Mouse (Mus musculus): ENCODE results near the gene Tiam1.

The Tiam1 gene

GRCm38 (mm10) chr16:90142574-90143415, 774 bp downstream of the Tiam1 start:
- peak; percentile 59 for DNase-seq

GRCm38 (mm10) chr16:90142247-90142573, 1.4 kb downstream of the Tiam1 start:
- DNase-seq, result no peak

- no peak for DNase-seq
Observed at GRCm38 (mm10) chr16:90141556-90141955, 2.0 kb downstream of the Tiam1 start.

GRCm38 (mm10) chr16:90140571-90140970, 3.0 kb downstream of the Tiam1 start:
- no peak for DNase-seq

GRCm38 (mm10) chr16:90139696-90140095, 3.9 kb downstream of the Tiam1 start:
- no peak for DNase-seq

GRCm38 (mm10) chr16:90138151-90138550, 5.4 kb downstream of the Tiam1 start:
- peak; percentile 60 for DNase-seq

- no peak for DNase-seq
Observed at GRCm38 (mm10) chr16:90137175-90137574, 6.4 kb downstream of the Tiam1 start.

GRCm38 (mm10) chr16:90135580-90135979, 8.0 kb downstream of the Tiam1 start:
- DNase-seq, result no peak

GRCm38 (mm10) chr16:90134351-90134750, 9.2 kb downstream of the Tiam1 start:
- no peak for DNase-seq

- no peak for DNase-seq
Observed at GRCm38 (mm10) chr16:90132816-90133215, 10.8 kb downstream of the Tiam1 start.

- DNase-seq, result no peak
Observed at GRCm38 (mm10) chr16:90132331-90132730, 11.2 kb downstream of the Tiam1 start.

GRCm38 (mm10) chr16:90128817-90129587, 14.6 kb downstream of the Tiam1 start:
- DNase-seq, result no peak

GRCm38 (mm10) chr16:90128361-90128760, 15.2 kb downstream of the Tiam1 start:
- no peak for DNase-seq

GRCm38 (mm10) chr16:90125318-90126314, 18.0 kb downstream of the Tiam1 start:
- DNase-seq, result no peak

GRCm38 (mm10) chr16:90123091-90123490, 20.5 kb downstream of the Tiam1 start:
- no peak for DNase-seq

GRCm38 (mm10) chr16:90122439-90122838, 21.1 kb downstream of the Tiam1 start:
- DNase-seq, result no peak

GRCm38 (mm10) chr16:90121799-90122198, 21.8 kb downstream of the Tiam1 start:
- no peak for DNase-seq

GRCm38 (mm10) chr16:90119969-90120368, 23.6 kb downstream of the Tiam1 start:
- no peak for DNase-seq

- no peak for DNase-seq
Observed at GRCm38 (mm10) chr16:90116637-90117182, 26.9 kb downstream of the Tiam1 start.

GRCm38 (mm10) chr16:90112577-90113155, 30.9 kb downstream of the Tiam1 start:
- DNase-seq, result no peak

- no peak for DNase-seq
Observed at GRCm38 (mm10) chr16:90109500-90109899, 34.1 kb downstream of the Tiam1 start.
